Mouse (Mus musculus) CH12.LX (cell line): ENCODE data around the gene Zcchc10. TPM values are rescaled to one million over a fixed set of nuclear protein-coding genes. Genes with fewer than 3 reads are reported as not detected.

Experiments
- DNase-seq: peaks from one replicate; pipeline ENCODE4 v3.0.0-alpha.2; 2013; ENCODE audit errors: extremely low read depth
- H3K27ac ChIP-seq: 2 replicates; pipeline ENCODE4 v1.5.1; 2012; ENCODE audit warnings: low read depth, mild to moderate bottlenecking, control low read depth, moderate library complexity; ENCODE audit not compliant: insufficient read depth
- H3K27me3 ChIP-seq: replicated peaks from 2 replicates; pipeline ENCODE3; 2012; ENCODE audit warnings: inconsistent platforms
- H3K36me3 ChIP-seq, 2 experiments: replicated peaks in 1 of 2; 2 replicates each; pipeline versions ENCODE3 to v1.6.1; 2012; ENCODE audit warnings: inconsistent platforms in 1 of 2, low read length in 1 of 2, mild to moderate bottlenecking in 1 of 2, mixed read lengths in 1 of 2, moderate library complexity in 1 of 2; ENCODE audit not compliant: control insufficient read depth in 1 of 2, insufficient read depth in 1 of 2
- H3K4me1 ChIP-seq, 2 experiments: 2 replicates each; pipeline ENCODE4 v1.6.1; 2012; ENCODE audit warnings: inconsistent platforms in 1 of 2, moderate library complexity in 1 of 2; ENCODE audit not compliant: insufficient read depth in 2 of 2, control insufficient read depth in 1 of 2
- H3K4me2 ChIP-seq: 2 replicates; pipeline ENCODE4 v1.6.1; 2012; ENCODE audit warnings: low read depth, mild to moderate bottlenecking, control low read depth; ENCODE audit not compliant: poor library complexity, insufficient read depth, severe bottlenecking
- H3K4me3 ChIP-seq, 3 experiments: fragments of 150-350 bp in 1 of 3; sonication (generic) in 1 of 3; replicated peaks in 1 of 3; 2 replicates each; pipeline versions ENCODE3 to v1.5.1; 2011 to 2012; ENCODE audit warnings: low read depth in 2 of 3, low read length in 2 of 3, mild to moderate bottlenecking in 2 of 3, moderate library complexity in 2 of 3, control low read depth in 1 of 3, improper control_type of control experiment in 1 of 3, inconsistent platforms in 1 of 3, mixed read lengths in 1 of 3; ENCODE audit not compliant: poor library complexity in 1 of 3
- H3K79me2 ChIP-seq: replicated peaks from 2 replicates; pipeline ENCODE4 v1.6.1; 2012; ENCODE audit warnings: mild to moderate bottlenecking, moderate library complexity; ENCODE audit not compliant: control insufficient read depth, poor library complexity, insufficient read depth, severe bottlenecking; ENCODE audit errors: extremely low read depth
- H3K9ac ChIP-seq: 2 replicates; pipeline ENCODE4 v1.6.1; 2012; ENCODE audit warnings: low read depth, mild to moderate bottlenecking, control low read depth, moderate library complexity; ENCODE audit not compliant: insufficient read depth
- H3K9me3 ChIP-seq: replicated peaks from 2 replicates; pipeline ENCODE3; 2012; ENCODE audit warnings: low read length, inconsistent platforms, mixed read lengths
- CHD1 ChIP-seq: IDR thresholded peaks from 2 replicates; pipeline ENCODE4 v1.6.1; 2012; ENCODE audit warnings: low read depth, low read length, improper control_type of control experiment, inconsistent platforms
- CHD2 ChIP-seq: IDR thresholded peaks from 2 replicates; pipeline ENCODE4 v1.6.1; 2011; ENCODE audit warnings: low read length, improper control_type of control experiment
- CTCF ChIP-seq, 2 experiments: IDR thresholded peaks in 1 of 2; conservative IDR thresholded peaks in 1 of 2; 2 replicates each; pipeline ENCODE4 v1.5.1; 2011 to 2012; ENCODE audit warnings: low read depth in 2 of 2, low read length in 2 of 2, improper control_type of control experiment in 1 of 2, inconsistent platforms in 1 of 2, mild to moderate bottlenecking in 1 of 2, moderate library complexity in 1 of 2
- E2F4 ChIP-seq: IDR thresholded peaks from 2 replicates; pipeline ENCODE4 v1.6.1; 2011; ENCODE audit warnings: low read depth, low read length, improper control_type of control experiment; ENCODE audit not compliant: insufficient replicate concordance
- ELF1 ChIP-seq: IDR thresholded peaks from 2 replicates; pipeline ENCODE4 v1.6.1; 2014; ENCODE audit warnings: low read depth, mild to moderate bottlenecking, inconsistent platforms, low read length, improper control_type of control experiment
- EP300 ChIP-seq: IDR thresholded peaks from 2 replicates; pipeline ENCODE4 v1.6.1; 2011; ENCODE audit warnings: low read length, improper control_type of control experiment
- GABPA ChIP-seq: IDR thresholded peaks from 2 replicates; pipeline ENCODE4 v1.6.1; 2012; ENCODE audit warnings: low read depth, low read length, improper control_type of control experiment, inconsistent platforms; ENCODE audit not compliant: insufficient replicate concordance
- HCFC1 ChIP-seq: IDR thresholded peaks from 2 replicates; pipeline ENCODE4 v1.6.1; 2012; ENCODE audit warnings: low read depth, mild to moderate bottlenecking, inconsistent platforms, low read length, improper control_type of control experiment
- IRF4 ChIP-seq: IDR thresholded peaks from 2 replicates; pipeline ENCODE4 v1.6.1; 2014; ENCODE audit warnings: low read depth, mild to moderate bottlenecking, inconsistent platforms, low read length, improper control_type of control experiment
- JUN ChIP-seq: IDR thresholded peaks from 2 replicates; pipeline ENCODE4 v1.6.1; 2011; ENCODE audit warnings: low read depth, mild to moderate bottlenecking, low read length, improper control_type of control experiment, moderate library complexity; ENCODE audit not compliant: insufficient read depth
- MAFK ChIP-seq: IDR thresholded peaks from 2 replicates; pipeline ENCODE4 v1.6.1; 2011; ENCODE audit warnings: low read length, improper control_type of control experiment; ENCODE audit not compliant: insufficient replicate concordance
- MAZ ChIP-seq: IDR thresholded peaks from 2 replicates; pipeline ENCODE4 v1.6.1; 2012; ENCODE audit warnings: low read depth, mild to moderate bottlenecking, inconsistent platforms, low read length, improper control_type of control experiment, moderate library complexity
- MEF2A ChIP-seq: IDR thresholded peaks from 2 replicates; pipeline ENCODE4 v1.6.1; 2014; ENCODE audit warnings: low read depth, mild to moderate bottlenecking, inconsistent platforms, low read length, improper control_type of control experiment, borderline replicate concordance
- MYC ChIP-seq: IDR thresholded peaks from 2 replicates; pipeline ENCODE4 v1.6.1; 2011; ENCODE audit warnings: low read depth, mild to moderate bottlenecking, improper control_type of control experiment, low read length
- NELFE ChIP-seq: IDR thresholded peaks from 2 replicates; pipeline ENCODE4 v1.6.1; 2011; ENCODE audit warnings: low read depth, low read length, improper control_type of control experiment
- RAD21 ChIP-seq: IDR thresholded peaks from 2 replicates; pipeline ENCODE4 v1.6.1; 2011; ENCODE audit warnings: low read depth, mild to moderate bottlenecking, low read length, improper control_type of control experiment, moderate library complexity
- RCOR1 ChIP-seq: conservative IDR thresholded peaks from 2 replicates; pipeline ENCODE4 v1.6.1; 2012; ENCODE audit warnings: low read depth, mild to moderate bottlenecking, inconsistent platforms, low read length, improper control_type of control experiment
- SMC3 ChIP-seq: IDR thresholded peaks from 2 replicates; pipeline ENCODE4 v1.6.1; 2011; ENCODE audit warnings: low read depth, low read length, improper control_type of control experiment
- TBP ChIP-seq: conservative IDR thresholded peaks from 2 replicates; pipeline ENCODE4 v1.6.1; 2011; ENCODE audit warnings: low read depth, low read length, improper control_type of control experiment
- USF1 ChIP-seq: IDR thresholded peaks from 2 replicates; pipeline ENCODE4 v1.6.1; 2014; ENCODE audit warnings: low read depth, mild to moderate bottlenecking, inconsistent platforms, low read length, improper control_type of control experiment
- ZMIZ1 ChIP-seq: IDR thresholded peaks from 2 replicates; pipeline ENCODE4 v1.6.1; 2012; ENCODE audit warnings: low read depth, mild to moderate bottlenecking, inconsistent platforms, low read length, improper control_type of control experiment
- ZNF384 ChIP-seq: IDR thresholded peaks from 2 replicates; pipeline ENCODE4 v1.6.1; 2012; ENCODE audit warnings: low read depth, low read length, improper control_type of control experiment, inconsistent platforms
- dilution Hi-C: fragments of 300-500 bp; cut with MboI; formaldehyde crosslinking; loops from 2 replicates; pipeline ENCODE4 v1.14.3; 2020; ENCODE audit warnings: low sequenced_read_pairs; ENCODE audit not compliant: extremely low pct_unique_long_range_greater_than_20kb, extremely low pct_ligation_motif_present
- in situ Hi-C: fragments of 300-500 bp; cut with MboI; formaldehyde crosslinking; loops from 3 replicates; pipeline ENCODE4 v1.14.3; 2019; ENCODE audit warnings: low sequenced_read_pairs, low pct_ligation_motif_present, low pct_unique_long_range_greater_than_20kb, mixed read lengths
- polyA plus RNA-seq: library from polyadenylated mRNA; unstranded; fragments of >175 nt; gene quantifications from 2 replicates; pipeline ENCODE4 v1.2.1, GENCODE M21; 2012; ENCODE audit warnings: low read depth; ENCODE audit not compliant: insufficient read length
- total RNA-seq, 2 experiments: library from RNA; depleted of rRNA; stranded (reverse); fragments of 300-350 nt in 1 of 2; fragments of >200 nt in 1 of 2; gene quantifications; 2 replicates each; pipeline ENCODE4 v1.2.3; 2012 to 2014

The Zcchc10 gene
- total and polyA plus RNA-seq, 3 experiments: 4.9 to 72.4 (median 24.3) TPM

DNA sequence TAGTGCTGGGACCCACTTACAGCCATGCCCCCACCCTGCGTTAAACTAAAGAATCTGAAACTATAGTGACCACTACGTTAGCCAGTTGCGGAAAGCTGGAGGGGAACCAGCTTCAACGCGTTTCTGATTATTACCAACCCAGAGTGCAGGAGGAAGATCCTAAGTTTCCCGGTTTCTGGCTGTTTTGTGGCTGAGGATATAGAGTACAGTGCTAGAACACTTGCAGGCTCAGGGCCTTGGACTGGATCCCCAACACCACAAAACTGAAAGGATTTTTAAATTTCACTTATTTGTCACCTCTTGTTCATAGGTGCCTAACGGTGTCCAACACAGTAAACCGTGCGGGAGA lies 23.3 kb upstream of the Zcchc10 start:
- H3K36me3 ChIP-seq: peaks cover 0 to 27% of the 10 kb centered on the region in 2 experiments
- in situ Hi-C loops (no loop called here), dilution Hi-C loops (no loop called here)
- H3K4me2 ChIP-seq: peak overlapping the region; percentile 75
- TF ChIP-seq ZNF384 (no peak), RAD21 (no peak), ZMIZ1 (0 out of 2 replicates have a peak, but pooled peaks have one; percentile 6), RCOR1 (no peak), IRF4 (no peak), MAFK (no peak), SMC3 (no peak), EP300 (no peak), CHD2 (no peak), GABPA (no peak), CHD1 (0 out of 2 replicates have a peak, but pooled peaks have one; percentile 43), MAZ (no peak), HCFC1 (no peak), MYC (no peak), E2F4 (no peak), NELFE (no peak), ELF1 (no peak), JUN (no peak), MEF2A (0 out of 2 replicates have a peak, but pooled peaks have one; percentile 5)
- peak overlapping the region; percentile 93 for H3K9ac ChIP-seq
- peak overlapping the region; percentile 91 to 95 (median 93) for H3K4me3 ChIP-seq
- H3K9me3 ChIP-seq: no peaks in the 10 kb centered on the region
- H3K27me3 ChIP-seq: no peaks in the 10 kb centered on the region
- peaks cover 41% of the 10 kb centered on the region for H3K79me2 ChIP-seq
- H3K27ac ChIP-seq: peak overlapping the region; percentile 94
- H3K4me1 ChIP-seq: peaks cover 3 to 35% of the 10 kb centered on the region in 2 experiments
- no peak for DNase-seq

DNA sequence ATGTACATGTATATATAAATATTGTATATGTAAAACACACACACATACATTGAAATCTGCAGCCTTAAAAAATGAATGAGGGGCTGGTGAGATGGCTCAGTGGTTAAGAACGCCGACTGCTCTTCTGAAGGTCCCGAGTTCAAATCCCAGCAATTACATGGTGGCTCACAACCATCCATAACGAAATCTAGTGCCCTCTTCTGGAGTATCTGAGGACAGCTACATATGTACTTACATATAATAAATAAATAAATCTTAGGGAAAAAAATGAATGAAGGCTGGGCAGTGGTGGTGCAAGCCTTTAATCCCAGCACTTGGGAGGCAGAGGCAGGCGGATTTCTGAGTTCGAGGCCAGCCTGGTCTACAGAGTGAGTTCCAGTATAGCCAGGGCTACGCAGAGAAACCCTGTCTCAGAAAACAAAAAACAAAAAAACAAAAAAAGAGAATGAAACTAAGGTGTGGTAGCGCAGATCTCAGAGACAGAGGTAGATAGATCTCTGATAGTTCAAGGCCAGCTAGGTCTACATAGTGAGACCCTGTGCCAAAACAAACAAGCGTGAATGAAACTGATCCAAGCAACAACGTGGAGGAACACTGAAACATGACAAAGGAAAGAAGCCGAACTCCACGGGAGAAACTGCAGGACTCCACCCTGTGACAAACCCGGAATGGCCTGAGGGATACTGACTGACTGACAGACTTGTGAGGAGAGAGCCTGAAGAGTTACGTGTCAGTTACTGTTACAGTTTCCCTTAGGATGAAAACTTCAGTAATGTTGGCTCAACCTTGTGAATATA lies 20.2 kb upstream of the Zcchc10 start:
- Histone ChIP-seq H3K27ac (no peak overlapping the region), H3K9me3 (no peaks in the 10 kb centered on the region), H3K36me3 (no peaks in the 10 kb centered on the region), H3K27me3 (no peaks in the 10 kb centered on the region), H3K4me3 (no peak overlapping the region), H3K4me2 (no peak overlapping the region), H3K4me1 (peaks cover 3 to 26% of the 10 kb centered on the region in 2 experiments; a peak in 2 of 4 replicates), H3K79me2 (peaks cover 10% of the 10 kb centered on the region), H3K9ac (no peak overlapping the region)
- dilution Hi-C loops: no loop called here
- no peak for TF ChIP-seq USF1
- TF ChIP-seq TBP: no peak
- TF ChIP-seq CTCF (conservative IDR thresholded peaks at IDR 0.05 in 1 of 2, IDR thresholded peaks at IDR 0.05 in 1 of 2; ENCODE audit: low read depth in 2 of 2, low read length in 2 of 2): 0 out of 4 replicates have a peak, but pooled peaks of 1 of the 2 experiments have one; percentile 4
- in situ Hi-C loops: no loop called here
- DNase-seq: no peak
